Mouse (Mus musculus): ENCODE measurements around the gene Mrps25.

DNA sequence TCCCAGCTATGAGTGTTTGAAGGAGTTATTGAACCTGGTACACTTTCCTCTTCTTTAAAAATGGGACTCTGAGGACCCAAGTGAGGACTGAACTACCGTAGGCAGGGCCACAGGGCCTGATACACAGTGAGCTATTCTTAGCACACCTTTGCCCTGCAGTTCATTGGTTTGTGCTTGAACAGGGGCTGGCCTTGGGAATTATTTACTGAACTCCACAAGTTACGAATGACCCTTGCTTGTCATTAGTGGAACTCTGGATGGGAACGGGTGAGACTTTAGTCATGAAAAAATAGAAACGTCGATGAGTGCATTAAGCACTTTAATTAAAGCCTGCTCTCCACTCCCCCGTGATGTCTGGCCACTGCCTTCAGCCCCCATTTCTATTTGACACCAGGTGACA is 37.8 kb upstream of the Mrps25 start:
- TF ChIP-seq TAL1 (IDR thresholded peaks at IDR 0.05; ENCODE audit: low read length): no peak
- no peak for TF ChIP-seq GATA1 (IDR thresholded peaks at IDR 0.05; ENCODE audit: low read length)

Data from erythroblast, embryonic 14.5 days (primary cell).